Mouse (Mus musculus): Measurements from ENCODE around the gene Gm128.

The Gm128 gene

GRCm38 (mm10) chr3:95246465-95247231 lies 5.2 kb upstream of the Gm128 start:
- TF ChIP-seq GATA4 (IDR thresholded peaks at IDR 0.05; ENCODE audit: insufficient replicate concordance, low read length) = no peak

GRCm38 (mm10) chr3:95243086-95243485 lies 1.7 kb upstream of the Gm128 start:
- no peak for TF ChIP-seq GATA4 (IDR thresholded peaks at IDR 0.05; ENCODE audit: insufficient replicate concordance, low read length)

GRCm38 (mm10) chr3:95240900-95241299 lies 498 bp downstream of the Gm128 start:
- no peak for TF ChIP-seq GATA4 (IDR thresholded peaks at IDR 0.05; ENCODE audit: insufficient replicate concordance, low read length)

- TF ChIP-seq GATA4 (IDR thresholded peaks at IDR 0.05; ENCODE audit: insufficient replicate concordance, low read length) = no peak
These were observed 1.4 kb downstream of the Gm128 start for GRCm38 (mm10) chr3:95239971-95240370.

- no peak for TF ChIP-seq GATA4 (IDR thresholded peaks at IDR 0.05; ENCODE audit: insufficient replicate concordance, low read length)
These were observed 2.4 kb downstream of the Gm128 start for GRCm38 (mm10) chr3:95239022-95239421.

- no peak for TF ChIP-seq GATA4 (IDR thresholded peaks at IDR 0.05; ENCODE audit: insufficient replicate concordance, low read length)
These were observed 3.8 kb downstream of the Gm128 start for GRCm38 (mm10) chr3:95237541-95238099.

GRCm38 (mm10) chr3:95235386-95236301 lies 5.8 kb downstream of the Gm128 start:
- no peak for TF ChIP-seq GATA4 (IDR thresholded peaks at IDR 0.05; ENCODE audit: insufficient replicate concordance, low read length)

- no peak for TF ChIP-seq GATA4 (IDR thresholded peaks at IDR 0.05; ENCODE audit: insufficient replicate concordance, low read length)
These were observed 8.0 kb downstream of the Gm128 start for GRCm38 (mm10) chr3:95233303-95233980.

- TF ChIP-seq GATA4 (IDR thresholded peaks at IDR 0.05; ENCODE audit: insufficient replicate concordance, low read length) = no peak
These were observed 8.6 kb downstream of the Gm128 start for GRCm38 (mm10) chr3:95232771-95233170.

- TF ChIP-seq GATA4 (IDR thresholded peaks at IDR 0.05; ENCODE audit: insufficient replicate concordance, low read length) = no peak
These were observed 9.8 kb downstream of the Gm128 start, which contains the start of gene Mllt11 for GRCm38 (mm10) chr3:95231298-95232221. TSS of gene Mllt11 (minus strand) at chr3:95232171.

- TF ChIP-seq GATA4 (IDR thresholded peaks at IDR 0.05; ENCODE audit: insufficient replicate concordance, low read length) = no peak
These were observed 10.7 kb downstream of the Gm128 start for GRCm38 (mm10) chr3:95230495-95231297.

- no peak for TF ChIP-seq GATA4 (IDR thresholded peaks at IDR 0.05; ENCODE audit: insufficient replicate concordance, low read length)
These were observed 11.5 kb downstream of the Gm128 start for GRCm38 (mm10) chr3:95229781-95230494.

All from liver, adult (tissue).